Mouse (Mus musculus): ENCODE measurements around the gene Olfr1185-ps1. TPM values are rescaled to one million over a fixed set of nuclear protein-coding genes. Genes with fewer than 3 reads are reported as not detected.
"Not testable (repeated sequence)": the region's sequence is repeated elsewhere in the genome, so short reads cannot be mapped to it uniquely, and the experiment has no call there.

Gene Olfr1185-ps1
- polyA plus RNA-seq (2015; fragmentation: Nextera tagmentation; extraction: Ambion mirVana) = not detected in 2 replicates

GRCm38 (mm10) chr2:88493020-88493419 is at the start of gene Olfr1185-ps1:
Gene Olfr1185-ps1, plus strand, starts transcription at chr2:88493320.
- H3K4me3 ChIP-seq (replicated peaks; ENCODE audit: low read length) = no peak within 1 kb of the TSS
- H3K27ac ChIP-seq (ENCODE audit: low read length) = no peak within 1 kb of the TSS
- H3K27me3 ChIP-seq (ENCODE audit: control insufficient read depth, insufficient read depth, low read length) = no peaks in the 10 kb centered on the region
- no peak for ATAC-seq (ENCODE audit: insufficient read depth, low FRiP score)
- H3K9ac ChIP-seq (ENCODE audit: low read length) = no peak within 1 kb of the TSS
- no peak within 1 kb of the TSS for H3K4me2 ChIP-seq (ENCODE audit: low read depth, low read length)
- H3K36me3 ChIP-seq (ENCODE audit: control insufficient read depth, insufficient read depth, low read length) = no peaks in the 10 kb centered on the region
- WGBS = 58% methylated on average over 2 of the region's 2 CpGs
- no peaks in the 10 kb centered on the region for H3K4me1 ChIP-seq (ENCODE audit: control insufficient read depth, insufficient read depth, low read length)
- no peaks in the 10 kb centered on the region for H3K9me3 ChIP-seq (replicated peaks; ENCODE audit: control insufficient read depth, low read length)

GRCm38 (mm10) chr2:88449031-88449430 is 44.1 kb upstream of the Olfr1185-ps1 start, which contains the start of gene Gm13757:
Gene Gm13757, minus strand, starts transcription at chr2:88449131.
- Histone ChIP-seq H3K4me2 (ENCODE audit: low read depth, low read length) (no peak within 1 kb of the TSS), H3K9me3 (replicated peaks; ENCODE audit: control insufficient read depth, low read length) (no peaks in the 10 kb centered on the region), H3K4me3 (replicated peaks; ENCODE audit: low read length) (no peak within 1 kb of the TSS), H3K27me3 (ENCODE audit: control insufficient read depth, insufficient read depth, low read length) (no peaks in the 10 kb centered on the region), H3K4me1 (ENCODE audit: control insufficient read depth, insufficient read depth, low read length) (no peaks in the 10 kb centered on the region), H3K9ac (ENCODE audit: low read length) (no peak within 1 kb of the TSS), H3K27ac (ENCODE audit: low read length) (no peak within 1 kb of the TSS), H3K36me3 (ENCODE audit: control insufficient read depth, insufficient read depth, low read length) (no peaks in the 10 kb centered on the region)
- no peak for ATAC-seq (ENCODE audit: insufficient read depth, low FRiP score)
- 81% methylated on average over 1 of the region's 1 CpGs for WGBS

GRCm38 (mm10) chr2:88454567-88454966 is 38.6 kb upstream of the Olfr1185-ps1 start, which contains the start of gene Olfr1183:
Gene Olfr1183, plus strand, starts transcription at chr2:88454867.
- H3K4me1 ChIP-seq (ENCODE audit: control insufficient read depth, insufficient read depth, low read length); H3K27ac ChIP-seq (ENCODE audit: low read length); ATAC-seq (ENCODE audit: insufficient read depth, low FRiP score); H3K4me2 ChIP-seq (ENCODE audit: low read depth, low read length); H3K4me3 ChIP-seq (replicated peaks; ENCODE audit: low read length); H3K9me3 ChIP-seq (replicated peaks; ENCODE audit: control insufficient read depth, low read length); H3K9ac ChIP-seq (ENCODE audit: low read length); H3K36me3 ChIP-seq (ENCODE audit: control insufficient read depth, insufficient read depth, low read length); H3K27me3 ChIP-seq (ENCODE audit: control insufficient read depth, insufficient read depth, low read length): not testable (repeated sequence)
- WGBS = 88% methylated on average over 1 of the region's 1 CpGs

- no peak within 1 kb of the TSS for H3K4me3 ChIP-seq (replicated peaks; ENCODE audit: low read length)
- H3K4me1 ChIP-seq (ENCODE audit: control insufficient read depth, insufficient read depth, low read length) = no peaks in the 10 kb centered on the region
- no peak within 1 kb of the TSS for H3K27ac ChIP-seq (ENCODE audit: low read length)
- H3K9me3 ChIP-seq (replicated peaks; ENCODE audit: control insufficient read depth, low read length) = no peaks in the 10 kb centered on the region
- H3K9ac ChIP-seq (ENCODE audit: low read length) = no peak within 1 kb of the TSS
- no peak within 1 kb of the TSS for H3K4me2 ChIP-seq (ENCODE audit: low read depth, low read length)
- H3K27me3 ChIP-seq (ENCODE audit: control insufficient read depth, insufficient read depth, low read length) = no peaks in the 10 kb centered on the region
- H3K36me3 ChIP-seq (ENCODE audit: control insufficient read depth, insufficient read depth, low read length) = no peaks in the 10 kb centered on the region
- no peak for ATAC-seq (ENCODE audit: insufficient read depth, low FRiP score)
- WGBS = 86% methylated on average over 2 of the region's 2 CpGs
Measured at GRCm38 (mm10) chr2:88483298-88483697, 9.8 kb upstream of the Olfr1185-ps1 start, which contains the start of gene Olfr1184. Gene Olfr1184, plus strand, starts transcription at chr2:88483598.

GRCm38 (mm10) chr2:88518251-88518650 is 25.1 kb downstream of the Olfr1185-ps1 start, which contains the start of gene Olfr1186:
Gene Olfr1186, plus strand, starts transcription at chr2:88518551.
- H3K4me2 ChIP-seq (ENCODE audit: low read depth, low read length) = no peak within 1 kb of the TSS
- no peak for ATAC-seq (ENCODE audit: insufficient read depth, low FRiP score)
- no peaks in the 10 kb centered on the region for H3K4me1 ChIP-seq (ENCODE audit: control insufficient read depth, insufficient read depth, low read length)
- no peak within 1 kb of the TSS for H3K9ac ChIP-seq (ENCODE audit: low read length)
- no peak within 1 kb of the TSS for H3K4me3 ChIP-seq (replicated peaks; ENCODE audit: low read length)
- H3K9me3 ChIP-seq (replicated peaks; ENCODE audit: control insufficient read depth, low read length) = no peaks in the 10 kb centered on the region
- no peaks in the 10 kb centered on the region for H3K36me3 ChIP-seq (ENCODE audit: control insufficient read depth, insufficient read depth, low read length)
- 74% methylated on average over 2 of the region's 2 CpGs for WGBS
- no peak within 1 kb of the TSS for H3K27ac ChIP-seq (ENCODE audit: low read length)
- H3K27me3 ChIP-seq (ENCODE audit: control insufficient read depth, insufficient read depth, low read length) = no peaks in the 10 kb centered on the region

GRCm38 (mm10) chr2:88525720-88526119 is 32.6 kb downstream of the Olfr1185-ps1 start:
- no peak overlapping the region for H3K4me2 ChIP-seq (ENCODE audit: low read depth, low read length)
- no peak overlapping the region for H3K4me3 ChIP-seq (replicated peaks; ENCODE audit: low read length)
- no peaks in the 10 kb centered on the region for H3K27me3 ChIP-seq (ENCODE audit: control insufficient read depth, insufficient read depth, low read length)
- H3K27ac ChIP-seq (ENCODE audit: low read length) = no peak overlapping the region
- ATAC-seq (ENCODE audit: insufficient read depth, low FRiP score) = no peak
- 67% methylated on average over 3 of the region's 3 CpGs for WGBS
- H3K4me1 ChIP-seq (ENCODE audit: control insufficient read depth, insufficient read depth, low read length) = no peaks in the 10 kb centered on the region
- H3K36me3 ChIP-seq (ENCODE audit: control insufficient read depth, insufficient read depth, low read length) = no peaks in the 10 kb centered on the region
- no peak overlapping the region for H3K9ac ChIP-seq (ENCODE audit: low read length)
- no peaks in the 10 kb centered on the region for H3K9me3 ChIP-seq (replicated peaks; ENCODE audit: control insufficient read depth, low read length)

Other genes starting within 250 kb of the Olfr1185-ps1 start
- gene Olfr1173, start 213.4 kb upstream of the Olfr1185-ps1 start, polyA plus RNA-seq (2015; fragmentation: Nextera tagmentation; extraction: Ambion mirVana) = not detected in 2 replicates
- gene Olfr1174-ps, start 178.2 kb upstream of the Olfr1185-ps1 start, polyA plus RNA-seq (2015; fragmentation: Nextera tagmentation; extraction: Ambion mirVana) = not detected in 2 replicates
- gene Olfr1175-ps, start 166.1 kb upstream of the Olfr1185-ps1 start, polyA plus RNA-seq (2015; fragmentation: Nextera tagmentation; extraction: Ambion mirVana) = not detected in 2 replicates
- gene Olfr1176, start 156.6 kb upstream of the Olfr1185-ps1 start, polyA plus RNA-seq (2015; fragmentation: Nextera tagmentation; extraction: Ambion mirVana) = not detected in 2 replicates
- not detected in 2 replicates for gene Olfr1177-ps, start 146.8 kb upstream of the Olfr1185-ps1 start, polyA plus RNA-seq (2015; fragmentation: Nextera tagmentation; extraction: Ambion mirVana)
- not detected in 2 replicates for gene Olfr1178, start 106.3 kb upstream of the Olfr1185-ps1 start, polyA plus RNA-seq (2015; fragmentation: Nextera tagmentation; extraction: Ambion mirVana)
- not detected in 2 replicates for gene Olfr1179, start 86.9 kb upstream of the Olfr1185-ps1 start, polyA plus RNA-seq (2015; fragmentation: Nextera tagmentation; extraction: Ambion mirVana)
- not detected in 2 replicates for gene Olfr1180, start 74.2 kb upstream of the Olfr1185-ps1 start, polyA plus RNA-seq (2015; fragmentation: Nextera tagmentation; extraction: Ambion mirVana)
- not detected in 2 replicates for gene Olfr1181, start 67.1 kb upstream of the Olfr1185-ps1 start, polyA plus RNA-seq (2015; fragmentation: Nextera tagmentation; extraction: Ambion mirVana)
- gene Gm13757, start 44.2 kb upstream of the Olfr1185-ps1 start, polyA plus RNA-seq (2015; fragmentation: Nextera tagmentation; extraction: Ambion mirVana) = not detected in 2 replicates
- not detected in 2 replicates for gene Olfr1183, start 38.5 kb upstream of the Olfr1185-ps1 start, polyA plus RNA-seq (2015; fragmentation: Nextera tagmentation; extraction: Ambion mirVana)
- gene Olfr1184, start 9.7 kb upstream of the Olfr1185-ps1 start, polyA plus RNA-seq (2015; fragmentation: Nextera tagmentation; extraction: Ambion mirVana) = not detected in 2 replicates
- gene Olfr1186, start 25.2 kb downstream of the Olfr1185-ps1 start, polyA plus RNA-seq (2015; fragmentation: Nextera tagmentation; extraction: Ambion mirVana) = not detected in 2 replicates
- gene Olfr1188, start 63.6 kb downstream of the Olfr1185-ps1 start, polyA plus RNA-seq (2015; fragmentation: Nextera tagmentation; extraction: Ambion mirVana) = not detected in 2 replicates
- not detected in 2 replicates for gene Olfr1189, start 93.1 kb downstream of the Olfr1185-ps1 start, polyA plus RNA-seq (2015; fragmentation: Nextera tagmentation; extraction: Ambion mirVana)
- gene Olfr1191-ps1, start 147.2 kb downstream of the Olfr1185-ps1 start, polyA plus RNA-seq (2015; fragmentation: Nextera tagmentation; extraction: Ambion mirVana) = not detected in 2 replicates
- gene Olfr1192-ps1, start 155.2 kb downstream of the Olfr1185-ps1 start, polyA plus RNA-seq (2015; fragmentation: Nextera tagmentation; extraction: Ambion mirVana) = not detected in 2 replicates
- gene Olfr1193, start 182.3 kb downstream of the Olfr1185-ps1 start, polyA plus RNA-seq (2015; fragmentation: Nextera tagmentation; extraction: Ambion mirVana) = not detected in 2 replicates
- not detected in 2 replicates for gene Olfr1195, start 195.9 kb downstream of the Olfr1185-ps1 start, polyA plus RNA-seq (2015; fragmentation: Nextera tagmentation; extraction: Ambion mirVana)
- gene Olfr1196, start 211.3 kb downstream of the Olfr1185-ps1 start, polyA plus RNA-seq (2015; fragmentation: Nextera tagmentation; extraction: Ambion mirVana) = not detected in 2 replicates
- not detected in 2 replicates for gene Olfr1197, start 239.0 kb downstream of the Olfr1185-ps1 start, polyA plus RNA-seq (2015; fragmentation: Nextera tagmentation; extraction: Ambion mirVana)

Data from stomach, embryonic 16.5 days (tissue).